Mouse (Mus musculus) C2C12 (cell line): ENCODE data around the gene Ube2h. TPM values are rescaled to one million over a fixed set of nuclear protein-coding genes. Genes with fewer than 3 reads are reported as not detected.

ENCODE experiments used
- H3K27me3 ChIP-seq: one replicate; pipeline ENCODE4 v1.6.1; 2011; ENCODE audit not compliant: control insufficient read depth, insufficient read depth, insufficient read length
- H3K36me3 ChIP-seq: one replicate; pipeline ENCODE4 v1.6.1; 2011; ENCODE audit not compliant: control insufficient read depth, insufficient read depth
- H3K4me3 ChIP-seq: one replicate; pipeline ENCODE4 v1.5.1; 2011; ENCODE audit warnings: mild to moderate bottlenecking, control low read depth; ENCODE audit not compliant: poor library complexity, insufficient read depth, severe bottlenecking
- H3K79me2 ChIP-seq: one replicate; pipeline ENCODE4 v1.6.1; 2011; ENCODE audit not compliant: control insufficient read depth, insufficient read depth
- H3K79me3 ChIP-seq: one replicate; pipeline ENCODE4 v1.6.1; 2011; ENCODE audit warnings: low read depth, control low read depth
- H3ac ChIP-seq: one replicate; pipeline ENCODE3; 2011; ENCODE audit warnings: low read depth; ENCODE audit not compliant: control insufficient read depth, insufficient read length
- CEBPB ChIP-seq: IDR thresholded peaks from one replicate; pipeline ENCODE4 v1.6.1; 2011; ENCODE audit warnings: low read depth, mild to moderate bottlenecking, control low read depth, moderate library complexity
- CTCF ChIP-seq: IDR thresholded peaks from one replicate; pipeline ENCODE4 v1.5.1; 2011; ENCODE audit not compliant: control insufficient read depth, insufficient read depth, insufficient read length
- FOSL1 ChIP-seq: IDR thresholded peaks from one replicate; pipeline ENCODE4 v1.8.0; 2011; ENCODE audit warnings: mild to moderate bottlenecking, low read length; ENCODE audit not compliant: poor library complexity, insufficient read depth, severe bottlenecking
- MAX ChIP-seq: IDR thresholded peaks from one replicate; pipeline ENCODE4 v1.6.1; 2011; ENCODE audit warnings: mild to moderate bottlenecking, control low read depth
- MYOD1 ChIP-seq: IDR thresholded peaks from one replicate; pipeline ENCODE4 v1.6.1; 2011; ENCODE audit warnings: low read depth; ENCODE audit not compliant: control insufficient read depth, insufficient read length
- MYOG ChIP-seq: IDR thresholded peaks from one replicate; pipeline ENCODE4 v1.6.1; 2011; ENCODE audit not compliant: control insufficient read depth, insufficient read length; ENCODE audit errors: extremely low read depth
- USF1 ChIP-seq: IDR thresholded peaks from one replicate; pipeline ENCODE4 v1.6.1; 2011; ENCODE audit warnings: low read depth, mild to moderate bottlenecking, control low read depth, moderate library complexity
- polyA plus RNA-seq: library from polyadenylated mRNA; unstranded; fragments of >200 nt; fragmentation: generic; extraction: Trizol; gene quantifications from one replicate; pipeline ENCODE4 v1.2.1, GENCODE M21; 2012; ENCODE audit warnings: missing spikeins

Gene Ube2h
- polyA plus RNA-seq, 1 experiment: 14.9 TPM

- Histone ChIP-seq H3K4me3 (no peak overlapping the region), H3K79me3 (peaks cover 33% of the 10 kb centered on the region), H3K36me3 (peaks cover 9% of the 10 kb centered on the region), H3K79me2 (peaks cover 68% of the 10 kb centered on the region), H3ac (no peak overlapping the region), H3K27me3 (peaks cover 15% of the 10 kb centered on the region)
- TF ChIP-seq CTCF: no peak
Observed at GRCm38 (mm10) chr6:30171967-30172366, 132.4 kb downstream of the Ube2h start.

DNA sequence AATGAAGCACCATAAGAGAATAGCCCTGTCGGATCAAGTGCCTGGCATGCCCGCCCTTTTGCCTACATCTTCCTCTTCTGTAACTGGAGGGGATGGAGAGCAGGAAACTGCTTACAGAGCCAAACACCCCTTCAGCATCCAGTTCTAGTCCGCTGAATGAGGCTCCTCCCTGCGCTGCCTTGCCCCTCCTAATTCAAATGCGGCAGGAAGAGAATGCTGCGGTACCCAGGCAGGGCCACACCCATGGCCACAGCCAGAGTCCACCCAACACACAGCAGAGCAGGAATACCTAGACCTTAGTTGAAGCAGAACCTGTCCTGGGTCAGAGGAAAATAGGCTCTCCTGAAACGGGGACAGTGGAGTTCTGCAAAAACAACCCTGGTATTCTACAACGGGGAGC is 133.1 kb downstream of the Ube2h start:
- H3K27me3 ChIP-seq: peaks cover 14% of the 10 kb centered on the region
- peaks cover 68% of the 10 kb centered on the region for H3K79me2 ChIP-seq
- TF ChIP-seq CTCF (no peak), MYOD1 (no peak), FOSL1 (no peak), MAX (no peak)
- H3ac ChIP-seq: no peak overlapping the region
- H3K79me3 ChIP-seq: peaks cover 33% of the 10 kb centered on the region
- no peak overlapping the region for H3K4me3 ChIP-seq
- peaks cover 9% of the 10 kb centered on the region for H3K36me3 ChIP-seq

- H3K79me2 ChIP-seq: peaks cover 68% of the 10 kb centered on the region
- no peak overlapping the region for H3K4me3 ChIP-seq
- H3K79me3 ChIP-seq: peaks cover 33% of the 10 kb centered on the region
- peaks cover 9% of the 10 kb centered on the region for H3K36me3 ChIP-seq
- H3K27me3 ChIP-seq: no peaks in the 10 kb centered on the region
- H3ac ChIP-seq: no peak overlapping the region
- TF ChIP-seq MYOD1 (no peak), FOSL1 (no peak), MAX (no peak), USF1 (no peak), CEBPB (no peak), CTCF (no peak), MYOG (no peak)
Observed at GRCm38 (mm10) chr6:30169148-30169547, 135.2 kb downstream of the Ube2h start.

GRCm38 (mm10) chr6:30168275-30168674 is 136.1 kb downstream of the Ube2h start:
- Histone ChIP-seq H3ac (no peak overlapping the region), H3K79me2 (peaks cover 62% of the 10 kb centered on the region), H3K79me3 (peaks cover 31% of the 10 kb centered on the region), H3K27me3 (no peaks in the 10 kb centered on the region), H3K4me3 (no peak overlapping the region), H3K36me3 (peaks cover 9% of the 10 kb centered on the region)
- no peak for TF ChIP-seq USF1
- TF ChIP-seq FOSL1: no peak
- TF ChIP-seq CEBPB: no peak
- TF ChIP-seq MAX: no peak
- TF ChIP-seq MYOD1: no peak
- no peak for TF ChIP-seq CTCF

GRCm38 (mm10) chr6:30167192-30167591 is 137.1 kb downstream of the Ube2h start:
- TF ChIP-seq FOSL1: no peak
- no peak for TF ChIP-seq MYOD1
- no peak for TF ChIP-seq MAX
- TF ChIP-seq MYOG: no peak
- TF ChIP-seq CEBPB: no peak
- TF ChIP-seq USF1: no peak
- no peak for TF ChIP-seq CTCF
- no peak overlapping the region for H3ac ChIP-seq
- no peaks in the 10 kb centered on the region for H3K27me3 ChIP-seq
- no peak overlapping the region for H3K4me3 ChIP-seq
- H3K79me3 ChIP-seq: peaks cover 24% of the 10 kb centered on the region
- peaks cover 51% of the 10 kb centered on the region for H3K79me2 ChIP-seq
- H3K36me3 ChIP-seq: peaks cover 9% of the 10 kb centered on the region

DNA sequence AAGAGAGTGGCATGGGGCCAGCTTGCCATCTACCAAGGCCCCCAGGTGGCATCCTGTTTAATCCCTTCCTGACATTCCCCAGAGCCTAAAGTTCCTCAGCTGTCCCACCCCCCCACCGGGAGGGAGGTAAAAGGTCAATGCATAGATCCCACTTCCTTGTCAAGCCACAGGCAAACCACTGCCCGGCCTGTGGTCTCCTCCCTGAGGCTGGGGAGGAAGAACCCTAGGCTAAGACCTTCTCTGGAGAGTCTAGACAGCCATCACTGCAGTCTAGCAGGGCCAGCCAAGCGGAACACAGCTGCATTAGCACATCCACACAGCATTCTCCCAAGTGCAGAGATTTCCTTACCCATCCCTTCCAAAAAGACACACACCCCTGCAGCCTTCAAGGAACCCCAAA is 138.0 kb downstream of the Ube2h start:
- H3ac ChIP-seq: no peak overlapping the region
- peaks cover 43% of the 10 kb centered on the region for H3K79me2 ChIP-seq
- no peak overlapping the region for H3K4me3 ChIP-seq
- H3K27me3 ChIP-seq: no peaks in the 10 kb centered on the region
- TF ChIP-seq MAX (no peak), USF1 (no peak), MYOD1 (no peak), CEBPB (no peak), CTCF (no peak), FOSL1 (no peak), MYOG (no peak)
- peaks cover 9% of the 10 kb centered on the region for H3K36me3 ChIP-seq
- peaks cover 18% of the 10 kb centered on the region for H3K79me3 ChIP-seq

DNA sequence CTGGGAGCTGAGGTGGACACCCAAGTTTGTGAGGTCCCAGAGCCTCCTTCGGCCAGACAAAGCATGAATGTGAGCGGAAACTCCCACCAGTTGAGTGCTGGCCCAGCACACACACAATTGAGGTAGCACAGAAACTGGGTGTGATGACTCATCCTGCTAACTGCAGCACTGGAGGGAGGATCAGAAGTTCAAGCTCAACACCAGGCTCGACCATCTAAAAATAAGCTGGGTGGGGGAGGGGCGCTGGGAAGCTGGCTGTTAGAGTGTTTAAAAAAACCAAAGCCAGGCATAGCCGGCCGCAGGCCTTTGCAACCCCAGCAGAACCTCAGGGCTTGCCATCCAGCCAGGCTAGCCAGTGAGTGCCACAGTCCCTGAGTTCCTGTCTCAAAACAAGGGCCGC is 142.2 kb downstream of the Ube2h start:
- H3ac ChIP-seq: no peak overlapping the region
- peaks cover under 1% of the 10 kb centered on the region for H3K79me2 ChIP-seq
- H3K36me3 ChIP-seq: no peaks in the 10 kb centered on the region
- H3K79me3 ChIP-seq: no peaks in the 10 kb centered on the region
- no peaks in the 10 kb centered on the region for H3K27me3 ChIP-seq
- H3K4me3 ChIP-seq: no peak overlapping the region
- TF ChIP-seq USF1 (no peak), CEBPB (no peak), MAX (no peak), MYOG (no peak), CTCF (no peak), FOSL1 (no peak), MYOD1 (no peak)
